Mouse (Mus musculus): ENCODE data around the gene Deup1.

- TF ChIP-seq POLR2A (IDR thresholded peaks at IDR 0.05; ENCODE audit: borderline replicate concordance, control insufficient read depth, low read depth, low read length) (no peak), CTCF (IDR thresholded peaks at IDR 0.05; ENCODE audit: control insufficient read depth, insufficient read depth, low read length) (no peak)
Observed at GRCm38 (mm10) chr9:15580176-15580575, 47.6 kb downstream of the Deup1 start.
